Mouse (Mus musculus) cerebellum, postnatal 25 days (tissue): Measurements from ENCODE around the gene Agpat3.

Experiments used
- DNase-seq, 2 experiments: peaks; one replicate each; pipeline ENCODE4 v3.0.0; 2021; ENCODE audit warnings: mixed read lengths in 2 of 2

The Agpat3 gene

GRCm38 (mm10) chr10:78351887-78352665 lies at the start of gene Agpat3:
TSS of gene Agpat3 (minus strand) at chr10:78352489.
- peak; percentile 80 to 85 for DNase-seq

DNA sequence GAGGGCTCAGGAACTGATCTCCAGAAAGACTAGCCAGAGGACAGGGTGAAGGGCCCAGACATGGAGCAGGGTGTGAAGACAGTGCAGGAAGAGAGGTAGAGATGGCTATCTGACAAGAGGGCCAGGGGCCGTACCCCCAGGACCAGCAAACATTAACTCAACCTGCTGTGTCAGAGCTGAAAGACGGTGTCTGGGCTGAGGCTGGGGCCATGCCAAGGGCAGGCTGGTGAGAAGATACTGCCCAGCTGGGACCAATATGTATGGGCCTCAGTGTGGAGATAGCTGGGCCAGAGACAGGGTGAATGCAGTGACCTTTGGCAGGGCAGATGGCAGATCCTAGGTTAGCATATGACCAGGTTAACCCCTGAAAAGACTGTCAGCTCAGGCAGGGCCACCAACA lies 48.8 kb upstream of the Agpat3 start:
- no peak for DNase-seq

GRCm38 (mm10) chr10:78399090-78399657 lies 46.9 kb upstream of the Agpat3 start:
- DNase-seq, result no peak

DNA sequence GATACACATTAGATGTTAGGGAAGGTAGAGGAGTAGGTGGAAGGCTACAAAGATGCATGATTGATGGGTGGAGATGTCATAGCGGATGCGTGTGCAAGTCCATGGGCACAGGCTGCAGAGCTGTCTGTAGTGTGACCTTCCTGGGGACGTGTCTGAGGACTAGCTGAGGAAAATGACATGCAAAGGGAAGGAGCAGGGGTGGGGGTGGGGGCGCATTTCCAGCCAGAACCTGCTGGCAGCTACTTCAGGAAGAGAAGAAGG lies 44.3 kb upstream of the Agpat3 start:
- no peak for DNase-seq

DNA sequence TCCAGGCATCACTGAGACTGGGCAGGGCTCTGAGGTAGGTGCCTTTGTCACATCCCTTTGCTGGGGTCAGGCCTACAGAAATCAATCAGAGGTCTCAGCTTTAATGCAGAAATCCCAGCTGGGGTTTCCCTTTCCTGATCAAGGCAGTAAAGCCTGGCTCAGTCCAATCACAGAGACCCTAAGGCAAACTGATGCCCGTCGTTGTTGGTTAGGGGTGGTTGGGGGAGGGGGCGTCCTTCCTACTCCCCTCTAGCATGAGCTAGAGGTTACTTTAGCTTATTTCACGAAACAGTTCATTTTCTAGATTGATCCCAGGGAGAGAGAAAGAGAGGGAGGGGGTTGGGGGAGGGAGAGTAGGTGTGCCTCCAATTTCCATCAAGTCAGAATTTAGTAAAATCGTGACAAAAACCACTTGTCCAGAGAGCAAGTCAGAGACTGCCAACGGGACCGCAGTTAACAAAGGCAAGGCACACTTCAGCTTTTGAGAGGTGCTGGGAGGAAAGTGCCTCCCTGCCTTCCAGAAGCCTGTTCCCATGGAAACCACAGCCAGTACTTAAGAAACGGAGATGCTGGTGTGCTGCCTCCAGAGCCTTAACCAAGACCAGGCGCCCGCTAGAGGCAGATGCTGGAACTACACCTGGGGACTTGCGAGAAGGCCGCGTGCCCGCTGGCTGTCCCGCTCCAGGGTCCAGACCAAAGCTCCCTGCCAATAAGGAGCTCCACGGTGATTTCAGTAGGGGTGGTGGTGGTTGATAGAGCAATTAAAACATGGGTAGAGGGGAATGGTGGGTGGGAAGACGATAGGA lies 43.7 kb upstream of the Agpat3 start:
- peak; percentile 96 to 99 for DNase-seq

DNA sequence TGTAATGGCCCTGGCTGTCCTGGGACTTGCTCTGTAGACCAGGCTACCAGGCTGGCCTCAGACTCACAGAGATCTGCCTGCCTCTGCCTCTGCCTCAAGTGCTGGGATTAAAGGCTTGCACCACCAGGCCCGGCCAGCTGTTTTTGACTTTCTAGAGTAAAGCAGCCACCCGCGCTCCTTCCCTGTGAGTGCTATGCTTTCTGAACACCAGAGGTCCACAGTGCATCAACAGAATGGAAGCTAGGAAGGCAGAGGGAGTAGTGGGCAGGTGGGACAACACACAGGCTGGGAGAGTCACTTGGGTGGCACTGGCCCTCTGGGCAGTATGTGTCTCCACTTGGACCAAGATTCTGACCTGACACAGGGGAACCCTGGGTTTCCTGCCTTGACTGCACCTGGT lies 43.1 kb upstream of the Agpat3 start:
- no peak for DNase-seq

DNA sequence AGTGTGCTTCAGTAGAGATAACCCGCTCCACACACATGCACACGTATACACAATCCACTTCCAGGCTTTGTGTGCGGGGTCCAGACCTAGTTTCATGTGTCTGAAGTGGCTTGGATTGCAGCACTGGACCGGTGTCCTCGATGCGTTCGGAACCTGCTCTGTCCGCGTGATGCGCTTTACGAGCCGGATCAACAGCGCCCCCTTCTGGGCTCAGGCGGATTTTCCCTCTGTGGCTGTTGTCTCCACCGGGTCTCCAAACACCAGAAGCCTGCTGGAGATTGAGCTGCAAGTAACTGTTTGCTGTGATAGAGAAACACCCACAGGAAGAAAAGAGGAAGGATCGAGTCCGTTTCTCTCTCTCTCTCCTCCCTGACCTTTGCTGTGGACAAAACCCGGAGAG lies 39.8 kb upstream of the Agpat3 start:
- DNase-seq, result peak; percentile 90 to 92

DNA sequence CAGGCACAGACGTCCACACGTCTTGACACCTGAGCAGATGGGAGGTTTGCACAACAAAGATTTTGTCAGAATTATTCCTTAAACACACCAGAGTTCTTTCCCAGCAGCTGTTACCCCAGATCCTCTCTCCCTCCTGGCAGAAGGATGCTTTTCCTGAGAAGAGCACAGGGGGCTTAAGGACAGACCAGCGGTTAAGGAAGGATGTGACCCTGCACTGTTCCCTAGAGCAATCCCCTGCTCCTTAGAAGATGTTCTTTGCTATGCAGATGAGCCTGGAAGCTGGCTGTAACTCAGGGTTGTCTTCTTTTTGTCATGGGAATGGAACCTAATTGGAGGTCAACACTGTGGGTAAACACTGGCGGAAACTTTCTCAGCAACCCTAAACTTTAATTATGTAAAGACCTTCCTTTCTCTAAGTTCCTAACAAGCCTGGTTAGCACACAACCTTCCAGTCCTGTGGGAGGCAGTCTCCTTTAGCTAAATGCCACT lies 38.7 kb upstream of the Agpat3 start:
- no peak for DNase-seq

DNA sequence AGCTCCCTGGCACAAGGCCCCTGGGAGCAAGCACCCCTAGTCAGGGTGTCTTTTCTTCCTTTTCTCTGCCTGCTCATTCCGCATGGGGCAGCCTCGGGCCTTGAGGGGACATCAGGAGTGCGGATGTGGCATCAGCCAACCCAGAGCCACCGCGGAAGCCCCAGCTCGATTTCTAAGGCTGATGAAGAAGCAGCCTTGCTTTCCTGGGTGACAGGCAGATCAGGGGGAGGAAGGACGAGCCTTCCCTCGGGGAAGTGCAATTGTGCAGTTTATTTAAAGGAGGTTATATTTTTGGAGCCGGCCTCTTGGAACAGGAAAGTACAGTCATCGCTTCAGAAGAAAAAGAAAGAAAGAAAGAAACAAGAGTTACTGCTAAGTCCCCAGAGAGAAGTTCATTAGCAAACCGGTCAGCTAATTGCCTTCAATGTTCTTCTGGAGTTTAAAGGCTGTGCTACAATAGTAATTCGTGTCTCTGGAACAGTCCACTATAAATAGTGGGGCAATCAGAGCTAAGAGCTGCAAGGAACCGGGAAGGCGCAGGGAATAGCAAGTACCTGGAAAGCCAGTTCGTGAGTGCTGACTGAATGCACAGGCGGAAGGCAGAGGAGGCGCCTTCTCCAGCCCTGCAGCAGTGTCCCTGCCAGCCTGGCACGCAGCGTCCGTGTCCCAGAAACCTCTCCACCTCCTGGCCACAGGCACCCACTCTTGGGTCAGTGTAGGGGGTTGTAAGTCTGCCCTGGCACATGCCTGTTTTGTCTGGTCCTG lies 36.1 kb upstream of the Agpat3 start:
- DNase-seq, result peak; percentile 43 to 51

GRCm38 (mm10) chr10:78385520-78385919 lies 33.2 kb upstream of the Agpat3 start:
- DNase-seq, result no peak

DNA sequence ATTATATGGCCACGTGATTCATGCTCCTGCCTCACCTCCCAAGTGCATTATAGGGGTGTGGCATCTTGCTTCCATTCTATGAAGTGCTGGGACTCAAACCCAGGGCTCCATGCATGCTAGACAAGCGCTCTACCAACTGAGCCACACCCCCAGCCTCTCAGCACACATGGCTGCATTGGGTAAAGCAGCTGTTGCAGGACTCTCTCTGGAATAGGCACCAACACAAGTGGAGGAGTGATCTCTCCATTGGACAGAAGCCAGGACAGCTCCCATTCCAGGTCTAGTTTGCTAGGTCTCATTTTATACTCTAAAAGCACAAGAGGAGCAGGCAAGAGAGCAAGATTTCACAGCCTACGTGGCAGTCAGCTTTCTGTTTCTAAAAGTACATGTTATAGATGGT lies 31.3 kb upstream of the Agpat3 start:
- DNase-seq, result no peak

GRCm38 (mm10) chr10:78378516-78378915 lies 26.2 kb upstream of the Agpat3 start:
- DNase-seq, result no peak

DNA sequence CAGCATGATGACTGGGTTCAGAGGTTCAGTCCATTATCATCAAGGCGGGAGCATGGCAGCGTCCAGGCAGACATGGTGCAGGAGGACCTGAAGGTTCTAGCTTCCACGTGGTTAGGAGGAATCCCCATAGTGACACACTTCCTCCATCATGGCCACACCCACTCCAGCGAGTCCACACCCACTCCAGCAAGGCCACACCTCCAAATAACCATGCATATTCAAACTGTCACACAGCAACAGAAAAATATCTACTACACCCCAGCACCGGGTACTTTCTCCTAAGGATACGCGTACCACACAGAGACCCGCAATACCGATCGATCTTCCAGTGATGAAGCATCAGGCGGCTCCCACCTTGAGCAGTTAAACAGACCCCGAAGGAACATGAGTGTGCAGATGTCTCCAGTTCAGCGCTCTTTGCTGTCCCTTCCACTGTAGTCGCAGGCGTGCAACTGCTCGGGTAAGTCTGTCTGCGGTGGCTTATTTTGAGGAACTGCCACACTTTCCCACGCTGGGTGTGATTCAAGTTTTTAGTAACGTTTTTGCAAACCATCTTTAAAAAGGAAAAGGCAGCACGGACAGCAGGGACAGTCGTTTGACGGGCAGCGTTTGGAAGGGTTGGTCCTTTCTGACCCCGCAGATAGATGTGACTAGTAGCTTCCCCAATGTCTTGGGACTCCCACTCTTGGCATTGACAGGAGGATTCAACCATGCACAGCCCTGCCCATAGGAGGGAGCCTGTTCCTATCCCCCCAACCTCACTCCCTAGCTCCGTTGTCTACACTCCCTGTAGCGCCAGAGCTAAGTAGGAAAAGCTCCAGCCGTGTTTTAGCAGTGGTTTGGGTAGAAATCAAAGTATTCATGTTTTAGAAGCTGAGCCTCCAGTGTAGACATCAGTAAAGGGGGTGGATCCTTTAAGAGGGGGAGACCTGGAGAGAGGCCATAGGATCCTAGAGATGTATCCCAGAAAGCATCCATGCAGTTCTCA lies 20.7 kb upstream of the Agpat3 start:
- DNase-seq, result no peak

DNA sequence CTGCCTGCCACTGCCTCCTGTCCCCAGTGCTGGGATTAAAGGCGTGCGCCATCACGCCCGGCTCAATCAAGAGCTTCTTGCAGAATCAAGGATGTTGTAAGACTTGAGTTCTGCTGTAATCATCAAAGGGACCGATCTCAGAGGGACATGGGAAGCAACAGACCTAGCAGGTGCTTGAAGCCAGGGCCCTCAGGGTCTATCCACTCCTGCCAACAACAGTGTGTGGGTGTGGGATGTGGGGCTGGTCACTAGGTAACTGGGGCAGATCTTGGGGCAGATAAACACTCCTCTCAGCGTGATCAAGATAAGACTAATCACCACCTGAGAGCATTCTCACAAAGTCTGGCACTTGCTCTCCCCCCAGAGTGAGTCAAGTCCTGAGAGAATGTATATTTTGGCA lies 19.5 kb upstream of the Agpat3 start:
- no peak for DNase-seq

- no peak for DNase-seq
Observed at GRCm38 (mm10) chr10:78367586-78367985, 15.3 kb upstream of the Agpat3 start.

DNA sequence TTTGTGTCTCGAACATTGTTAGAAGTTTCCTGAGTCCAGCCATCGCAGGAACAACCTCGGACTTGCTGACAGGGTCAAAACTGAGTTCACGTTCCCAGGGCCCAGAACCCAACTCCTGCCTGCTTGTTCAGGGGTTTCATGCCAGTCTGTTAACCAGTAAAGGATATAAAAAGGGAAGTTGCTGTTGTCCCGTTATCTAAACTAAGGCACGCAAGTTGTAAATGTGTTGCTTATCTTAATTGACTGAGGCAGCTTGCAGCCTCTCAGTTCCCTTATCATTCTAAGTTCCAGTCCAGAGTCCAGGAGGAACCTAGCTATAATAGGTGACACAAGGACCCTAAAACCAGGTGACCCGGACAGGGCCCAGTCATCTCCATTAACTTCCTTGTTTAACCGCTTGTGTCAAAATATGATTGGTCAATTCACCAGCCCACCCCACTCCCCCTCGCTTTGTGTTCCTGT lies 14.6 kb upstream of the Agpat3 start:
- DNase-seq, result no peak

- no peak for DNase-seq
Observed at GRCm38 (mm10) chr10:78366195-78366834, 14.0 kb upstream of the Agpat3 start.

DNA sequence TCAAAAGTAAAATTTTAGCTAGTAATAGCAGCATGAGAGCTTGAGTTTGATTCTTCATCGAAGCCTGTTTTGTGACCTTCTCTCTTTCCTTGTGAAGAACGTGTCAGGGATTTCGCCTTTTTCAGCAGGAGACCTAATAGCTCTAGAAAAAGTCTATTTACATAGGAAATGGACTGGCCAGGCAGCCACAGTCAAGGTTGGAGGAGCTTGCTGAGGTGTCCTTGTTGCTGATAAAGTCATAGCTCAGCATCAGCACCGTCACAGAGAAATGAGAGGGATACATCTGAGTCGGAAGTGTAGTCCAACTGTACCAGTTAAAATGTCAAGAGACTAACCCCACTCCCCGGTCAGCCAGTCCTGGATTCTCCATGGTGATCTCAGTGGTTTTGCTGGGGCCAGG lies 13.3 kb upstream of the Agpat3 start:
- no peak for DNase-seq

DNA sequence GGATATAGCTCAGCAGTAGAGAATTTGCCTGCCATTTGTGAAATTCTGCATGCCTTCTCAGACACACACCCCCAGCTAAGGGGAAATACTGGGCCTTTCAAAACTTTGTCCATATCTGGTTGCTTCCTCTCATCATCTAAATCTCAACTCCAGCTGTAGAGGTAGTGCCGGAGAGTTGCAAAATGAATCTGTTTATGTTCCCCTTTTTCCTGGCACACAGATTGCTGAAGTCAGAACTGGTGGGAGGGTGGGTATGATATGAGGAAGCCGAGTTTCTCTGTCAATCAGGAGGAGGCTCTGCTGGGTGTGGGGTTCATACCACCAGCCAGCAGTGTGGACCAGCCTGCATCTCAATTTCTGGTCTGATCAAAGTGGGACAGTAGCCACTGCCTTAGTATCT lies 11.8 kb upstream of the Agpat3 start:
- DNase-seq, result no peak

- no peak for DNase-seq
Observed at GRCm38 (mm10) chr10:78363366-78363765, 11.1 kb upstream of the Agpat3 start.

- peak; percentile 61 to 62 for DNase-seq
Observed at GRCm38 (mm10) chr10:78361951-78362350, 9.7 kb upstream of the Agpat3 start.
